Mouse (Mus musculus) spleen, postnatal 4 days (tissue): Measurements from ENCODE around the gene Sytl1.

ENCODE experiments used
- DNase-seq, 2 experiments: peaks; one replicate each; pipeline ENCODE4 v3.0.0; 2022; ENCODE audit warnings: low spot score in 2 of 2

The Sytl1 gene

GRCm38 (mm10) chr4:133262882-133263281 lies at the start of gene Sytl1:
TSS of gene Sytl1 (minus strand) at chr4:133263113.
- peak in 1 of 2 experiments; percentile 66 for DNase-seq

- peak; percentile 83 to 97 for DNase-seq
Measured at GRCm38 (mm10) chr4:133309948-133310347, 47.0 kb upstream of the Sytl1 start.

- DNase-seq = peak; percentile 55 to 82
Measured at GRCm38 (mm10) chr4:133307331-133307730, 44.4 kb upstream of the Sytl1 start.

GRCm38 (mm10) chr4:133305825-133306224 lies 42.9 kb upstream of the Sytl1 start:
- no peak for DNase-seq

GRCm38 (mm10) chr4:133304770-133305169 lies 41.9 kb upstream of the Sytl1 start:
- DNase-seq = no peak

GRCm38 (mm10) chr4:133302668-133303067 lies 39.8 kb upstream of the Sytl1 start:
- DNase-seq = no peak

GRCm38 (mm10) chr4:133301802-133302201 lies 38.9 kb upstream of the Sytl1 start:
- peak; percentile 64 to 89 for DNase-seq

GRCm38 (mm10) chr4:133300421-133300820 lies 37.5 kb upstream of the Sytl1 start:
- DNase-seq = no peak

- DNase-seq = no peak
Measured at GRCm38 (mm10) chr4:133299701-133300100, 36.8 kb upstream of the Sytl1 start.

- DNase-seq = no peak
Measured at GRCm38 (mm10) chr4:133298516-133299365, 35.8 kb upstream of the Sytl1 start.

GRCm38 (mm10) chr4:133297801-133298238 lies 34.9 kb upstream of the Sytl1 start:
- peak; percentile 74 to 88 for DNase-seq

GRCm38 (mm10) chr4:133297360-133297759 lies 34.4 kb upstream of the Sytl1 start:
- no peak for DNase-seq

- DNase-seq = no peak
Measured at GRCm38 (mm10) chr4:133294084-133294483, 31.2 kb upstream of the Sytl1 start.

- no peak for DNase-seq
Measured at GRCm38 (mm10) chr4:133292901-133293843, 30.3 kb upstream of the Sytl1 start.

GRCm38 (mm10) chr4:133292405-133292804 lies 29.5 kb upstream of the Sytl1 start:
- no peak for DNase-seq

GRCm38 (mm10) chr4:133291255-133291654 lies 28.3 kb upstream of the Sytl1 start:
- no peak for DNase-seq

GRCm38 (mm10) chr4:133286476-133287077 lies 23.7 kb upstream of the Sytl1 start:
- no peak for DNase-seq

GRCm38 (mm10) chr4:133285950-133286349 lies 23.0 kb upstream of the Sytl1 start:
- peak; percentile 75 to 77 for DNase-seq

- no peak for DNase-seq
Measured at GRCm38 (mm10) chr4:133285299-133285698, 22.4 kb upstream of the Sytl1 start.

- no peak for DNase-seq
Measured at GRCm38 (mm10) chr4:133282656-133283055, 19.7 kb upstream of the Sytl1 start.

- DNase-seq = no peak
Measured at GRCm38 (mm10) chr4:133281951-133282481, 19.1 kb upstream of the Sytl1 start.

- no peak for DNase-seq
Measured at GRCm38 (mm10) chr4:133281513-133281912, 18.6 kb upstream of the Sytl1 start.
